Mouse (Mus musculus) erythroblast, embryonic 14.5 days (primary cell): ENCODE measurements around the gene Bcl9l.

Source experiments
- GATA1 ChIP-seq: IDR thresholded peaks from 2 replicates; pipeline ENCODE4 v1.6.1; 2012; ENCODE audit warnings: low read length, inconsistent platforms, mixed read lengths
- TAL1 ChIP-seq: IDR thresholded peaks from 3 replicates; pipeline ENCODE4 v1.6.1; 2012; ENCODE audit warnings: low read length, inconsistent platforms, mixed read lengths

DNA sequence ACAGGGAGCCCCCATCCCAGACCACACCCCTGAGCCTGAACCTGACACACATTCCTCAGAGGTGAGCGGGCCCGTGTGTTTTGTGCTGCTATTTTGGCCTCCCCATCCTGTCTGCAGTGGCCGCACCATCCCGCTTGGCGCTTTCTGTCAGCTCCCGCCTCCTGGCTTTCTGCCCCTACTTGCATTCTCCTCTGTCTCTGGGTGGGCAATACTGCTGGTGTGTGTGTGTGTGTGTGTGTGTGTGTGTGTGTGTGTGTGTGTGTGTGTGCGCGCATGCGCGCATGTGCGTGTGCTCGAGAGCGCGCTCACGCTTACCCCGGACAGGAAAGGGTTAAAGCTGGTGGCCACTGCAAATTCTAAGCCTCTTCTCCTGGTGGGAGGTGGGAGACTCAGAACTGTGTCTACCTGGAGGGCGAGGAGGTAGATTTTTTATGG lies 7.0 kb downstream of the Bcl9l start:
- TF ChIP-seq GATA1 = no peak
- TF ChIP-seq TAL1 = no peak
